Mouse (Mus musculus) testis, adult 2 months (tissue): ENCODE results near the gene Zbtb16. TPM values are rescaled to one million over a fixed set of nuclear protein-coding genes. Genes with fewer than 3 reads are reported as not detected.

Experiments used
- H3K27ac ChIP-seq: fragments of 200-500 bp; 2 replicates; pipeline ENCODE4 v1.5.1; 2012; ENCODE audit warnings: low read depth, low read length; ENCODE audit not compliant: control insufficient read depth, insufficient read depth
- H3K27me3 ChIP-seq: fragments of 200-500 bp; 2 replicates; pipeline ENCODE4 v1.6.1; 2012; ENCODE audit warnings: mild to moderate bottlenecking, low read length, moderate library complexity; ENCODE audit not compliant: control insufficient read depth, insufficient read depth
- H3K36me3 ChIP-seq: fragments of 200-500 bp; 2 replicates; pipeline ENCODE4 v1.6.1; 2012; ENCODE audit warnings: mild to moderate bottlenecking, low read length; ENCODE audit not compliant: control insufficient read depth, insufficient read depth
- H3K4me1 ChIP-seq: fragments of 200-500 bp; 2 replicates; pipeline ENCODE4 v1.6.1; 2012; ENCODE audit warnings: low read length; ENCODE audit not compliant: control insufficient read depth, insufficient read depth
- H3K4me3 ChIP-seq: fragments of 200-500 bp; 2 replicates; pipeline ENCODE4 v1.5.1; 2012; ENCODE audit warnings: low read depth, mild to moderate bottlenecking, low read length, moderate library complexity, mixed read lengths; ENCODE audit not compliant: control insufficient read depth
- CTCF ChIP-seq: fragments of 200-500 bp; IDR thresholded peaks from 2 replicates; pipeline ENCODE4 v1.5.1; 2012; ENCODE audit warnings: low read depth, mild to moderate bottlenecking, inconsistent platforms, low read length, moderate library complexity; ENCODE audit not compliant: control insufficient read depth, insufficient read depth, insufficient replicate concordance
- POLR2A ChIP-seq: fragments of 200-500 bp; IDR thresholded peaks from 2 replicates; pipeline ENCODE4 v1.6.1; 2012; ENCODE audit warnings: low read depth, mild to moderate bottlenecking, inconsistent platforms, low read length, moderate library complexity; ENCODE audit not compliant: control insufficient read depth
- polyA plus RNA-seq: library from polyadenylated mRNA; depleted of rRNA; stranded (reverse); fragments of >200 nt; gene quantifications from 2 replicates; pipeline ENCODE4 v1.2.3, GENCODE M21; 2012

Zbtb16 gene
- polyA plus RNA-seq, 1 experiment: 2.6 TPM

- H3K27me3 ChIP-seq: no peaks in the 10 kb centered on the region
- no peaks in the 10 kb centered on the region for H3K36me3 ChIP-seq
- H3K4me1 ChIP-seq: no peaks in the 10 kb centered on the region; the same call in 1 of the 2 replicates
- H3K27ac ChIP-seq: peak overlapping the region; percentile 45; the same call in 1 of the 2 replicates
- no peak for TF ChIP-seq CTCF
- TF ChIP-seq POLR2A: no peak
- H3K4me3 ChIP-seq: no peak overlapping the region
These were observed 53.5 kb downstream of the Zbtb16 start for GRCm38 (mm10) chr9:48782284-48783060.

DNA sequence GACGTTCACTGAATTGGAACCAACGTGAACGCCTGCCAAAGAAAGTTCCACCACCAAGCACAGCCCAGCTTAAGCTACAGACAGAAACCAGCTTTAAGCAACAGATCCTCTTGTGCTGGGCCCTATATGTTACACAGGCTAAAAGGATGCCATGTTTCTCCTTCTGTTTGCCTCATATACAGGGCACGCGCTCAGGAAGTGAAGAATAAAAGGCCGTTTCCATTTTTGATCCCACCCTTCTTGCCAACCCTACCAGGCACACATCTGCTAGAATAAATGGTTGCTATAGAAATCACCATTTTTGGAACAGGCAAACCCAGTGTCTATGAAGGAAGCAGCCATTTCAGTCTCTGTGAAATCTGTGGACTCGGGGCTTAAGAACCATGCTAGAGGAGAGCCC is 59.8 kb downstream of the Zbtb16 start:
- no peak overlapping the region for H3K4me3 ChIP-seq
- H3K4me1 ChIP-seq: no peaks in the 10 kb centered on the region
- no peak for TF ChIP-seq CTCF
- no peak for TF ChIP-seq POLR2A
- no peaks in the 10 kb centered on the region for H3K27me3 ChIP-seq
- H3K27ac ChIP-seq: no peak overlapping the region
- no peaks in the 10 kb centered on the region for H3K36me3 ChIP-seq

DNA sequence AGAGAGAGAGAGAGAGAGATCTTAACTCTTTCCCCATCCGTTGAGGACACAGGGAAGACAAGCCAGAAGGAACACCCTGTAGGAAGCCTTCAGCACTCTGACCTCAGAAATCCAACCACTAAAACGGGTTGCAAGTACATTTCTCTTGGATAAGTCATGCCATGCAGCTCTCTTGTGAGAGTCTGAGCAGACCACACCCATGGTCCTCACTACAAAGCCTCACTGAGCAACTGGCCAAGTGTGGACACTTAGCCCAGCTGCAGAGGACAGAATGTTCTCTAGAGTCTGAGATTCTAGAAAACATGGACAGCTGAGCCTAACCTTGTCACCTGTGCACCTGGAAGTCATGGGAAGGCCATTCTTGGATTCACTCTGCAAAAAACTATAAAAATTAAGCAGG is 60.5 kb downstream of the Zbtb16 start:
- Histone ChIP-seq H3K27me3 (no peaks in the 10 kb centered on the region), H3K27ac (no peak overlapping the region), H3K36me3 (no peaks in the 10 kb centered on the region), H3K4me3 (no peak overlapping the region), H3K4me1 (no peaks in the 10 kb centered on the region)
- TF ChIP-seq CTCF (no peak), POLR2A (no peak)

DNA sequence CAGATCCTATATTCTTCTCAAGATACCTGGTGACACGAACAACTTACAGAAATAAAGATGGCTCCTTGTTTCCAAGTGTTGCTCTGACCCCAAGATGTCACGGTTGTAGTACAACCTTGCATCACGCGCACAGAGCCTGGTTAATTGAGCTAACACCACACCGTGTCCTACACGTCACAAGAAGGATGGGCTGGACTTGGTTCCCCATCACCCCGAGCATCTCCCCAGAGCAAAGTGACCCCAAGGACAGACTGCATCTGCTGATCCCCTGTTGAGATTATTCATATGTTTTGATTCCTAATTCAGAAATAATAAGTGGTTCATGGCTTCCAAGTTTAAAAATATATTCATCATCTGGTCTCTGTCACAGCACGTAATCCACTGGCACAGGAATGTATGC is 62.3 kb downstream of the Zbtb16 start:
- Histone ChIP-seq H3K36me3 (no peaks in the 10 kb centered on the region), H3K4me3 (no peak overlapping the region), H3K27ac (no peak overlapping the region), H3K27me3 (no peaks in the 10 kb centered on the region), H3K4me1 (no peaks in the 10 kb centered on the region)
- no peak for TF ChIP-seq POLR2A
- no peak for TF ChIP-seq CTCF

GRCm38 (mm10) chr9:48773130-48773529 is 62.9 kb downstream of the Zbtb16 start:
- TF ChIP-seq POLR2A (no peak), CTCF (no peak)
- Histone ChIP-seq H3K27ac (no peak overlapping the region), H3K4me3 (no peak overlapping the region), H3K27me3 (no peaks in the 10 kb centered on the region), H3K36me3 (no peaks in the 10 kb centered on the region), H3K4me1 (no peaks in the 10 kb centered on the region)

DNA sequence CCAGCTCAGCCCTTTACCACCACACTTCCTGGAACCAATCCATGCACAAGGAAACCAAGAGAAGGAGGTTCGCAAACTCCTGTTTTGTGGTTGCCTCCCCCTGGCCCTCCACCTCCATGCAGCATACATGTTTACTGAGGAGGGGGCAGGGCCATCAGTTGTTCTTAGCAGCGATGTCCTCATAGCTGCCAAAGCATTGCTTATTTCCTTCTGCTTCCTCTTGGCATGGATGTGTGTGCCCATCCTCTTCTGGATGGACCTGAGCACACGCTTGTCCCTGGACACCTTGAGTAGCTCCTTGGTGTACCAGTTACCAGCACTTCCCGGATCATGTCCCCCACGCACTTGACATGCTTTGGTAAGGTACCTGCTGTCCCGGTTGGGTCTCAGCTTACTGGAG is 64.5 kb downstream of the Zbtb16 start:
- Histone ChIP-seq H3K4me3 (no peak overlapping the region), H3K27ac (no peak overlapping the region), H3K27me3 (no peaks in the 10 kb centered on the region)

GRCm38 (mm10) chr9:48768965-48769364 is 67.1 kb downstream of the Zbtb16 start:
- H3K36me3 ChIP-seq: no peaks in the 10 kb centered on the region
- H3K27ac ChIP-seq: no peak overlapping the region
- TF ChIP-seq POLR2A (no peak), CTCF (no peak)

More for the DNA sequence above, 64.5 kb downstream of the Zbtb16 start:
- no peaks in the 10 kb centered on the region for H3K36me3 ChIP-seq
- no peak for TF ChIP-seq CTCF
- TF ChIP-seq POLR2A: no peak
- no peaks in the 10 kb centered on the region for H3K4me1 ChIP-seq

More at GRCm38 (mm10) chr9:48768965-48769364, 67.1 kb downstream of the Zbtb16 start:
- Histone ChIP-seq H3K27me3 (no peaks in the 10 kb centered on the region), H3K4me1 (no peaks in the 10 kb centered on the region), H3K4me3 (no peak overlapping the region)
